Mouse (Mus musculus): ENCODE data around the gene AC134908.4.

The AC134908.4 gene

GRCm38 (mm10) chr17:25806507-25806906 is 11.0 kb upstream of the AC134908.4 start:
- no peak for DNase-seq

- no peak for DNase-seq
Measured at GRCm38 (mm10) chr17:25802825-25803517, 7.5 kb upstream of the AC134908.4 start.

- DNase-seq, result peak; percentile 78
Measured at GRCm38 (mm10) chr17:25801029-25801428, 5.6 kb upstream of the AC134908.4 start.

GRCm38 (mm10) chr17:25796951-25797369 is 1.5 kb upstream of the AC134908.4 start, which contains the start of gene Metrn:
Metrn (minus strand) TSS chr17:25797136.
- peak; percentile 89 for DNase-seq

GRCm38 (mm10) chr17:25796211-25796771 is 832 bp upstream of the AC134908.4 start:
- DNase-seq, result peak; percentile 59

GRCm38 (mm10) chr17:25794998-25795397 is 461 bp downstream of the AC134908.4 start:
- no peak for DNase-seq

GRCm38 (mm10) chr17:25794197-25794596 is 1.3 kb downstream of the AC134908.4 start:
- DNase-seq, result no peak

GRCm38 (mm10) chr17:25792615-25793014 is 2.8 kb downstream of the AC134908.4 start, which contains the start of gene Fam173a:
Fam173a (minus strand) TSS chr17:25792901.
- peak; percentile 75 for DNase-seq

GRCm38 (mm10) chr17:25791843-25792527 is 3.5 kb downstream of the AC134908.4 start:
- DNase-seq, result peak; percentile 85

GRCm38 (mm10) chr17:25791320-25791842 is 4.1 kb downstream of the AC134908.4 start:
- DNase-seq, result no peak

- DNase-seq, result no peak
Measured at GRCm38 (mm10) chr17:25786781-25787504, 8.5 kb downstream of the AC134908.4 start.

- no peak for DNase-seq
Measured at GRCm38 (mm10) chr17:25786280-25786679, 9.2 kb downstream of the AC134908.4 start, which contains the start of gene Ccdc78. Ccdc78 (plus strand) TSS chr17:25786580.

GRCm38 (mm10) chr17:25785281-25785745 is 10.1 kb downstream of the AC134908.4 start, which contains the start of gene Haghl:
Haghl (minus strand) TSS chr17:25785673.
- DNase-seq, result peak; percentile 99

GRCm38 (mm10) chr17:25783861-25784574 is 11.4 kb downstream of the AC134908.4 start:
- no peak for DNase-seq

GRCm38 (mm10) chr17:25783086-25783485 is 12.4 kb downstream of the AC134908.4 start:
- DNase-seq, result peak; percentile 47

- DNase-seq, result no peak
Measured at GRCm38 (mm10) chr17:25781339-25781738, 14.1 kb downstream of the AC134908.4 start.

- no peak for DNase-seq
Measured at GRCm38 (mm10) chr17:25777948-25778347, 17.5 kb downstream of the AC134908.4 start.

GRCm38 (mm10) chr17:25775318-25776062 is 20.0 kb downstream of the AC134908.4 start:
- DNase-seq, result peak; percentile 53

GRCm38 (mm10) chr17:25773549-25774120 is 21.8 kb downstream of the AC134908.4 start, which contains the start of gene Narfl:
Narfl (plus strand) TSS chr17:25773776.
- DNase-seq, result peak; percentile 97

GRCm38 (mm10) chr17:25769331-25769730 is 26.1 kb downstream of the AC134908.4 start:
- no peak for DNase-seq

GRCm38 (mm10) chr17:25765886-25766285 is 29.6 kb downstream of the AC134908.4 start:
- no peak for DNase-seq

Measured in kidney, adult 18-20 months (tissue).